Mouse (Mus musculus): ENCODE measurements at regions not wholly inside any gene's neighbourhood (a gene's known extent, or its start where the extent isn't known, plus 50 kb on each side); places are given as distances from the start of the nearest gene placed in this dataset.

DNA sequence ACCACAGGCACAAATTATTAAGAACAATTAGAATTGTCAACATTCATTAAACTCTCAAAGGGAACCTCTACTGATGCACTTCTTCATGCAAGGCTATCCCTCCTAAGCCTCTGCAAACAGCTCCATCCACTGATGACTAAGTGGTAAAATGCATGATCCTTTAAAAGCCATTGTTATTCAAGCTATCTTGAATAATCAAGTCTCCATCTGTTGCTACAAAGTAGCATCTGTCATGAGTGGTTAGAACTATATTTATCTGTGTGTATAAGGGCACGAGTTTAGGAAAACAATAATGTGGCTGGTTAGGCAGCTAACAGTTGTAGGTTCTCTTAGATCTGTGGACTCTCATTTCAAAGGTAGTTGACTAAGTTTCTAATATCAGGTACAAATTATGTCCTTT is 463.4 kb upstream of the Pcdh20 start:
- TF ChIP-seq POLR2A (IDR thresholded peaks at IDR 0.05; ENCODE audit: extremely low read depth, insufficient read depth, low read length) (no peak), CTCF (IDR thresholded peaks at IDR 0.05; ENCODE audit: extremely low read depth, insufficient read depth, low read length) (no peak)

Data from cortical plate, adult 2 months (tissue).